Mouse (Mus musculus) testis, adult 2 months (tissue): ENCODE data around the gene Dnah1.
A peak's percentile ranks its signal among the peaks of the same experiment; 100 is the strongest.

Experiments used
- CTCF ChIP-seq: fragments of 200-500 bp; IDR thresholded peaks from 2 replicates; pipeline ENCODE4 v1.5.1; 2012; ENCODE audit warnings: low read depth, mild to moderate bottlenecking, inconsistent platforms, low read length, moderate library complexity; ENCODE audit not compliant: control insufficient read depth, insufficient read depth, insufficient replicate concordance
- POLR2A ChIP-seq: fragments of 200-500 bp; IDR thresholded peaks from 2 replicates; pipeline ENCODE4 v1.6.1; 2012; ENCODE audit warnings: low read depth, mild to moderate bottlenecking, inconsistent platforms, low read length, moderate library complexity; ENCODE audit not compliant: control insufficient read depth

- TF ChIP-seq POLR2A (no peak), CTCF (peak; percentile 37; the same call in 1 of the 2 replicates)
Observed at GRCm38 (mm10) chr14:31233996-31234591, 89.6 kb downstream of the Dnah1 start.
